Comparison of ENCODE assay signal across 19 mouse cellular contexts in the genomic region with DNA sequence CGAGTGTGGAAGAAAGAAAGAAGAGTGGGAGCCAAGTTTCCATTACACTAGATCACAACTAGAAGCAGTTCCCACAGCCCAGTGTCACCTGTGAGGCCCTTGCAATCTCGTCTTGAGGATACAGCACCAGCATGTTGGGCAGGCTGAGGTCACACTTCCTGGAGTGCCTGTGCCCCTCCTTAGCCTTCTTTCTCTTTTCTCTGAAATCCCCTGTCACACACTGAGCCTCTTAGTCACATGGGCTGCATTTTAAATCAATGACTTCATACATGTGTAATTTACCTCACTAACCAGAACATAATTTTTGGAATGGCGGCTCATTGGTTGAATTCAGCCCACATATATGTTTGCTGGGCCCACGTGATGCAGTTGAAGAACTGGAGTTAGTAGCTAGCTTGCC. TPM values are rescaled to one million over a fixed set of nuclear protein-coding genes. Genes with fewer than 3 reads are reported as not detected.
A peak's percentile ranks its signal among the peaks of the same experiment; 100 is the strongest.
DNase-seq lines count a peak whose midpoint lies in the region; ATAC-seq and TF ChIP-seq lines count a peak whose summit lies in the region.
"Had no signal": no experiment of that assay in that cellular context is flagged by ENCODE, and none has a peak within 500 bp of the region (broad histone marks: within the 10 kb centered on the region; RNA-seq: fewer than 3 reads in every experiment).

No protein-coding gene starts in this region.

- H3K79me2 ChIP-seq in CH12.LX (replicated peaks; ENCODE audit: control insufficient read depth, extremely low read depth, insufficient read depth, poor library complexity, severe bottlenecking) = no peaks in the 10 kb centered on the region

- dilution Hi-C loops in CH12.LX (cut with MboI; ENCODE audit: extremely low pct_ligation_motif_present, extremely low pct_unique_long_range_greater_than_20kb, low sequenced_read_pairs) = no loop called here

- no peak for TF ChIP-seq RAD21 in CH12.LX (IDR thresholded peaks at IDR 0.05; ENCODE audit: low read depth, low read length)

- 0 out of 2 replicates have a peak, but pooled peaks have one; percentile 39 for ATAC-seq in heart, embryonic 12.5 days (ENCODE audit: insufficient number of reproducible peaks, low FRiP score)
- ATAC-seq: forebrain, embryonic 16.5 days; intestine, embryonic 16.5 days had no signal

- H3K27ac ChIP-seq in heart, embryonic 12.5 days (ENCODE audit: poor library complexity, severe bottlenecking) = no peak overlapping the region; the same call in 1 of the 2 replicates
- H3K27ac ChIP-seq in CH12.LX (ENCODE audit: insufficient read depth, low read depth) = no peak overlapping the region
- H3K27ac ChIP-seq in midbrain, embryonic 10.5 days (replicated peaks) = no peak overlapping the region
- H3K27ac ChIP-seq: heart, adult 2 months; hindbrain, embryonic 10.5 days; layer of hippocampus, adult 2 months; left cerebral cortex, adult 2 months; liver, embryonic 13.5 days; midbrain, embryonic 15.5 days had no signal

- no peaks in the 10 kb centered on the region for H3K27me3 ChIP-seq in heart, embryonic 12.5 days (replicated peaks)
- no peaks in the 10 kb centered on the region for H3K27me3 ChIP-seq in CH12.LX (replicated peaks)
- no peaks in the 10 kb centered on the region for H3K27me3 ChIP-seq in midbrain, embryonic 10.5 days (ENCODE audit: low read depth, poor library complexity, severe bottlenecking)
- H3K27me3 ChIP-seq: liver, embryonic 13.5 days; midbrain, embryonic 15.5 days had no signal

- TF ChIP-seq EP300 in CH12.LX (IDR thresholded peaks at IDR 0.05; ENCODE audit: low read length) = no peak

- H3K4me3 ChIP-seq in heart, embryonic 12.5 days = no peak overlapping the region
- H3K4me3 ChIP-seq in CH12.LX (replicated peaks in 1 of 3; ENCODE audit: low read depth in 2 of 3, low read length in 2 of 3, poor library complexity in 1 of 3) = no peak overlapping the region
- no peak overlapping the region for H3K4me3 ChIP-seq in midbrain, embryonic 10.5 days
- H3K4me3 ChIP-seq: heart, adult 2 months; hindbrain, embryonic 10.5 days; layer of hippocampus, adult 2 months; left cerebral cortex, adult 2 months; limb, embryonic 10.5 days; liver, embryonic 13.5 days; midbrain, embryonic 15.5 days had no signal

- in situ Hi-C loops in CH12.LX (cut with MboI; ENCODE audit: low pct_ligation_motif_present, low pct_unique_long_range_greater_than_20kb, low sequenced_read_pairs) = no loop called here

- no peaks in the 10 kb centered on the region for H3K36me3 ChIP-seq in heart, embryonic 12.5 days
- H3K36me3 ChIP-seq in CH12.LX (replicated peaks in 1 of 2; ENCODE audit: control insufficient read depth in 1 of 2, insufficient read depth in 1 of 2, low read length in 1 of 2) = peaks cover 0 to 8% of the 10 kb centered on the region in 2 experiments
- H3K36me3 ChIP-seq in midbrain, embryonic 10.5 days = no peaks in the 10 kb centered on the region
- H3K36me3 ChIP-seq: hindbrain, embryonic 10.5 days; limb, embryonic 10.5 days; liver, embryonic 13.5 days; midbrain, embryonic 15.5 days had no signal

- TF ChIP-seq POLR2A in CH12.LX (IDR thresholded peaks at IDR 0.05; ENCODE audit: low read depth, low read length) = no peak

- no peak overlapping the region for H3K9ac ChIP-seq in heart, embryonic 12.5 days
- H3K9ac ChIP-seq in CH12.LX (ENCODE audit: insufficient read depth, low read depth) = no peak overlapping the region
- H3K9ac ChIP-seq: liver, embryonic 13.5 days; midbrain, embryonic 15.5 days had no signal

- H3K4me2 ChIP-seq in heart, embryonic 12.5 days = no peak overlapping the region
- H3K4me2 ChIP-seq in CH12.LX (ENCODE audit: insufficient read depth, low read depth, poor library complexity, severe bottlenecking) = peak overlapping the region; percentile 3; the same call in 1 of the 2 replicates
- H3K4me2 ChIP-seq: liver, embryonic 13.5 days; midbrain, embryonic 15.5 days had no signal

- no peak for TF ChIP-seq CTCF in CH12.LX (conservative IDR thresholded peaks at IDR 0.05 in 1 of 2, IDR thresholded peaks at IDR 0.05 in 1 of 2; ENCODE audit: low read depth in 2 of 2, low read length in 2 of 2)

- WGBS in heart, embryonic 12.5 days = 73% methylated on average over 4 of the region's 4 CpGs
- 89% methylated on average over 4 of the region's 4 CpGs for WGBS in midbrain, embryonic 10.5 days

- H3K9me3 ChIP-seq in heart, embryonic 12.5 days (replicated peaks) = no peaks in the 10 kb centered on the region
- H3K9me3 ChIP-seq in CH12.LX (replicated peaks; ENCODE audit: low read length) = no peaks in the 10 kb centered on the region
- no peaks in the 10 kb centered on the region for H3K9me3 ChIP-seq in midbrain, embryonic 10.5 days (replicated peaks)
- H3K9me3 ChIP-seq: hindbrain, embryonic 10.5 days; limb, embryonic 10.5 days; liver, embryonic 13.5 days; midbrain, embryonic 15.5 days had no signal

- peaks cover 9% of the 10 kb centered on the region; the same call in 1 of the 2 replicates for H3K4me1 ChIP-seq in heart, embryonic 12.5 days (replicated peaks)
- H3K4me1 ChIP-seq in CH12.LX (ENCODE audit: control insufficient read depth in 1 of 2, insufficient read depth in 2 of 2) = peaks cover 7 to 29% of the 10 kb centered on the region in 2 experiments
- peaks cover 7% of the 10 kb centered on the region for H3K4me1 ChIP-seq in midbrain, embryonic 10.5 days
- H3K4me1 ChIP-seq: hindbrain, embryonic 10.5 days; liver, embryonic 13.5 days; midbrain, embryonic 15.5 days had no signal

- DNase-seq in heart, adult 18-20 months = no peak
- DNase-seq in 416B (ENCODE audit: low read depth) (peak; percentile 40), CH12.LX (ENCODE audit: extremely low read depth) (peak; percentile 65)
- peak; percentile 82 for DNase-seq in naive thymus-derived CD4-positive, alpha-beta T cell, adult 2 months (ENCODE audit: low read depth)
- DNase-seq in ovary, postnatal 14 days (ENCODE audit: low spot score) = no peak
- no peak for DNase-seq in midbrain, embryonic 10.5 days (ENCODE audit: low spot score)
- no peak for DNase-seq in layer of hippocampus, adult 11-12 months (ENCODE audit: low spot score)
- DNase-seq: adrenal gland, postnatal 10 days; cerebellum, adult 11-12 months; heart, adult 2 months; liver, embryonic 13.5 days had no signal

TF ChIP-seq in CH12.LX, 34 proteins besides CTCF, POLR2A, EP300 and RAD21:
- peak; percentile 37; the same call in 1 of the 2 replicates for TF ChIP-seq MAZ (IDR thresholded peaks at IDR 0.05; ENCODE audit: low read depth, low read length)
- no peak for TF ChIP-seq CHD1 (IDR thresholded peaks at IDR 0.05; ENCODE audit: low read depth, low read length)
- TF ChIP-seq RCOR1 (conservative IDR thresholded peaks at IDR 0.05; ENCODE audit: low read depth, low read length) = no peak
- no peak for TF ChIP-seq MAFK (IDR thresholded peaks at IDR 0.05; ENCODE audit: insufficient replicate concordance, low read length)
- TF ChIP-seq JUND (conservative IDR thresholded peaks at IDR 0.05; ENCODE audit: low read depth, low read length) = no peak
- peak; percentile 61; the same call in 1 of the 2 replicates for TF ChIP-seq ETS1 (conservative IDR thresholded peaks at IDR 0.05; ENCODE audit: low read depth, low read length)
- TF ChIP-seq ELF1 (IDR thresholded peaks at IDR 0.05; ENCODE audit: low read depth, low read length) = peak; percentile 66
- TF ChIP-seq USF1 (IDR thresholded peaks at IDR 0.05; ENCODE audit: low read depth, low read length) = peak; percentile 34
- no peak for TF ChIP-seq NRF1 (IDR thresholded peaks at IDR 0.05; ENCODE audit: low read depth, low read length)
- TF ChIP-seq MYC (IDR thresholded peaks at IDR 0.05; ENCODE audit: low read depth, low read length) = peak; percentile 35; the same call in 1 of the 2 replicates
- TF ChIP-seq ZKSCAN1 (IDR thresholded peaks at IDR 0.05; ENCODE audit: borderline replicate concordance, low read depth, low read length) = no peak
- peak; percentile 40 for TF ChIP-seq IRF4 (IDR thresholded peaks at IDR 0.05; ENCODE audit: low read depth, low read length)
- TF ChIP-seq UBTF (IDR thresholded peaks at IDR 0.05; ENCODE audit: low read depth, low read length) = no peak
- no peak for TF ChIP-seq ZC3H11A (IDR thresholded peaks at IDR 0.05; ENCODE audit: low read depth, low read length)
- peak; percentile 69 for TF ChIP-seq BHLHE40 (IDR thresholded peaks at IDR 0.05; ENCODE audit: low read depth, low read length)

RNA-seq across cellular contexts. Expression of gene Filip1l, which starts 50.0 kb away (rescaled TPM):
- polyA plus RNA-seq in heart, embryonic 12.5 days (2016; fragmentation: Nextera tagmentation; extraction: Ambion mirVana) = 27.8 and 31.0 TPM in 2 replicates
- 10 to 100 TPM; 26.0 to 34.6 TPM for total RNA-seq in heart, adult 18-20 months (2021)
- total RNA-seq in CH12.LX (2012; rRNA removed) (2.0 and 2.1 TPM in 2 replicates), CH12.LX (2014; rRNA removed) (5.7 and 6.8 TPM in 2 replicates)
- 17.6 and 17.9 TPM in 2 replicates for polyA plus RNA-seq in CH12.LX (2012; ENCODE audit: insufficient read length, low read depth)
- 6.7 and 7.0 TPM in 2 replicates for polyA plus RNA-seq in midbrain, embryonic 10.5 days (2016; fragmentation: Nextera tagmentation; extraction: Ambion mirVana)

Comparison
In these comparisons a context has a peak if more than half of its experiments do, and no peak if none do; other contexts are left out.
1. DNase-seq: peak in 416B (single experiment), CH12.LX (single experiment) and naive thymus-derived CD4-positive, alpha-beta T cell, adult 2 months (single experiment); none in heart, adult 18-20 months (0 of 2), ovary, postnatal 14 days (single experiment), midbrain, embryonic 10.5 days (single experiment) and layer of hippocampus, adult 11-12 months (single experiment).